Mouse (Mus musculus) thymus, postnatal 4 days (tissue): ENCODE measurements around the gene Prdm5.

Source experiments
- DNase-seq: peaks from one replicate; pipeline ENCODE4 v3.0.0; 2021

Gene Prdm5

DNA sequence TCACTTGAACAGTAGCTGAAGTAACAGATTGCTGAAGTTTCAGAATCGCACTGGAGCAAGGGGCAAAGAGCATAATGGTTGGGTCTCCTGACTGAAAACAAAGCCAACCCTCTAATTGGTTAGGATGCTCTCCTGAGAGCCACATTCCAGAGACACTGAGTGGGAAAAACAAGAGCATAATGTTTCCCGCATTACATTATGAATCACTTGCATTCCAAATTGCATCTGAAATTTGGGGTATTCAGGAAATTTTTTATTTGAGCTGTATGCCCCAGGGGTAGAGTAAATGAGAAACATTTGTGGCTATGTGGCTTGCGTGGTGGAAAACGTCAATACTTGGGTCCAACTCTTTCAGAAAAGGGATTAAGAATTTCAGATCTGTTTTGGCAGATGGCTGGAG is 55.2 kb downstream of the Prdm5 start:
- no peak for DNase-seq

DNA sequence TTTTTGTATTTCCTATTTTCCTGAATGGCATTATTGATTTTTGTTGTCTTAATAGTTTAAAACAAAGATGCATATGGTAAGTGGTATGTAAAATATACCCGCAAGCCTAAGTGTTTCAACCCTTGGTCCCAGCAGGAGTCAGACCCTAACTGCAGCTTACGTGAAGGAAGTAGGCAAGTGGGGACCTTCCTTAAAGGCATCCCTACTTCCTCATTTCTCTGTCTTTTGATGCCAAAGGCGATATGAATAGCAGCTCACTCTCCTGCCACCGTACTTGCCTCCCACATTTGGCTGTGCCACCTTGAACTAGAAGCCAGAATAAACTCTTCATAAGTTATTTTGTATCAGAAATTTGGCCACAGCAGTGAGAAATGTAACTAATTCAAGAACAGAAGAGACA is 63.8 kb downstream of the Prdm5 start:
- DNase-seq, result no peak

GRCm38 (mm10) chr6:65849127-65849526 is 70.3 kb downstream of the Prdm5 start:
- no peak for DNase-seq

DNA sequence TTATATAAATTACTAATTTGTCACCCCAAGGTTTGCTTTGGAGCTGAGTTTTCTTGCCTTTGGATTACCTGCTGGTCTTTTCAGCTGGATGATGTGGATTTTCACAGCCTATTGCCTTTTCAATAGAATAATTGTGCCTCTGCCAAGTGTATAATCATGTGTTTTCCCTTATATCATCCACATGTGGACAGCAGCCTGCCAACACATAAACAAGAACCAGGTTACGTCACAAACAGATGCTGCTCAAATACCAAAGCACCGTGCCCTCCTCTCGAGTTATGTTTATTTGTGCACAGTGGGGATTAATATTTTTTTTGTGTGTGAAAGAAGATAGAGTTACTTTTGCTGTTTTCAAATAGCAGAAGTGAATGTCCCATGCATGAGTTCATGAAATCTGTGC is 70.9 kb downstream of the Prdm5 start:
- no peak for DNase-seq

DNA sequence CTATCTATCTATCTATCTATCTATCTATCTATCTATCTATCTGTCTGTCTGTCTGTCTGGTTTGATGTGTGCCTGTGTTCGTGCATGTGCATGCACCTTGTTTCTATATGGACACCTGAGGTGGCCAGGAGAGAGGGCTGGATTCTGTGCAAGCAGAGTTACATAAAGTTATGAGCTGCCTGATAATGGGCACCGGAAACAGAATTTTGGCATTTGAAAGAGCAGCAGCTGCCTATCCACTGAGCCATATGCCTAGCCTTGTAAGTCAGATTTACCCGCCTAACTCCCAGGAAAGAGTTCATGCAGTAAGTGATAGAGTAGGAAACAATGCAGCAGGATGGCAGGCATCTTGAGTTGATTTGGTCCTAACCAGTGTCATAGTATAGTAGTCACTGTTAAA is 71.4 kb downstream of the Prdm5 start:
- DNase-seq, result no peak

DNA sequence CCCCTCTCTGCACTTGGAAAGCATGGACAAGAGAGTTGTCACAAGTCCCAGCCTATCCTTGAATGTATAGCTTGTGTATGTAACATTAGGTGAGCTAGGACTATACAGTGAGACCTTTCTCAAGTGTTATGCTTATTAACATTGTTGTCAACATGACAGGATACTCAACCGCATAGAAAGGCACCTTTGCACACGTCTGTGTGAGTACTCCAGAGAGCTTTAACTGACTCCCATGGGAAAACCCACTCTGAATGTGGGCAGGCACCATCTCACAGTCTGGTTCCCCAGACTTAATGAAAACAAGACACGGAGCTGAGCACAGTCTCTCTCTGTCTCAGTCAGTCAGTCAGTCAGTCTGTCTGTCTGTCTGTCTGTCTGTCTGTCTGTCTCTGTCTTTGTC is 75.2 kb downstream of the Prdm5 start:
- no peak for DNase-seq

GRCm38 (mm10) chr6:65854585-65854984 is 75.8 kb downstream of the Prdm5 start:
- no peak for DNase-seq

DNA sequence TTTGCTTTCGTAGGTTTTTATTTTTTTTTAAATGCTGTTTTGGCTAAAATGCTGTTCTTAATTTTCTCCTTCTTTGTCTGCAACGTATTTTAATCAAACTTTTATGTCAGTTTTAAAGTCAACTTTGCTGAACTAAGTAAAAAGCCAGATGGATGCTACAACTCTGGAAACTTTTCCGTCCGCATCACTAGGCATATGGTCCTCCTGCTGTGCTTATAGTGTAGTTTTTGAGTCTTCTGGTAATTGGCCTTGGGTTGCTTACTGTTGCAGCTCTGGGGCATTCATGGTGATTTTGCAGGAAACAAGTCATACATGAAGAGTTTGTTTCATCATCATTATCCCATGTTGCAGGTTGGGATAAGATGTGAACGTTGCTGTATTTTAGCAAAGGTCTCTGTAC is 81.8 kb downstream of the Prdm5 start:
- DNase-seq, result no peak

DNA sequence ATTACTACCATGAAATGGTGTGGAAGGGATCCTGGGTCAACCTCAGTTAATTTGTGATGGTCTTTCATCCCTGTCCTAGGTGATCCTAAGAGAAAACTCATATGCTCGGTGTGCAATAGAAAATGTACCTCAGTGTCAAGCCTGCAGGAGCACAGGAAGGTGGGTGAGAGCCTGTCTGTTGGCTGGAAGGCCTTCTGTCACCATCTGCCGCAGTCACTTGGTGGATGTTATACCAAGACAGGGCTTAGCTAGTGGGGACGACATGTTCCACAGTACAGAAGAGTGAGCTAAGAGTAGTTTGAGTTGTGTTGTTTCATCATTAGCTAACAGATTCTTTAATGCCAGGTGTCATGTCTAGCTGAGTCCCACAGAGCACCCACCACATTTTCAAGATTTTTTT is 84.0 kb downstream of the Prdm5 start:
- no peak for DNase-seq

DNA sequence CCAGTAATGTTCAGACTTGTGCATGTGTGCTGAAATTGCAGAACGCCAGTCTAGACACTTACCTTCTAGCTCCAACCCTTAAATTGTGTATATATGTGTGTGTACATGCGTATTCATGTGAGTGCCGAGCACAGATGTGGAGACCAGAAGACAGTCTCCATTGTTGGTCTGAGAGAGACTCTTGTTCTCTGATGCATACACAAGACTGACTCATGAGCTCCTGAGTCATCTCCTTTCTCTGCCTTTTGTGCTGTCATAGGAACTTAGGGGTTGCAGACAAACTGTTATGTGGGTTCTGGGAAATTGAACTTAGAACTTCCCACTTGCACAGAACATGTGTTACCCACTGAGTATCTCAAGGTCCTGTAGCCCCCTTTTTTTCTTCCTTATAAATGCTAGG is 85.4 kb downstream of the Prdm5 start:
- no peak for DNase-seq

DNA sequence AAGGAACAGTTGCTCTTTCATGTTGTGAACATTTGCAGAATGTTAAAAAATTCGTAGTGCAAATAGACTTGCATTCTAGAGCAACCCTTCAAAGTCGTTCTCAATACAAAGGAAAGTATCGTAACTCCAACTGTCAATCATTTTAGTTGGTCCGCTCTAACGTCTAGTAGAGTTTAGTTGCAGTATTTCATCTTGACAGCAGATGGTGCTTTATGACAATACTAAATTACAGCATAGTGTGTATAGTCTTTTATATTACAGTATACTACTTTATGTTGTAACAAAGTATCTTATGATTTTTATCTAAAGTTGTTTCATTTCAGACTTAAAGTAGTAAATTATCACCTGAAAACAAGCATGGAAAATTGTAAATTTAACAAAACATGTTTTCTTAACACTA is 86.1 kb downstream of the Prdm5 start:
- no peak for DNase-seq

DNA sequence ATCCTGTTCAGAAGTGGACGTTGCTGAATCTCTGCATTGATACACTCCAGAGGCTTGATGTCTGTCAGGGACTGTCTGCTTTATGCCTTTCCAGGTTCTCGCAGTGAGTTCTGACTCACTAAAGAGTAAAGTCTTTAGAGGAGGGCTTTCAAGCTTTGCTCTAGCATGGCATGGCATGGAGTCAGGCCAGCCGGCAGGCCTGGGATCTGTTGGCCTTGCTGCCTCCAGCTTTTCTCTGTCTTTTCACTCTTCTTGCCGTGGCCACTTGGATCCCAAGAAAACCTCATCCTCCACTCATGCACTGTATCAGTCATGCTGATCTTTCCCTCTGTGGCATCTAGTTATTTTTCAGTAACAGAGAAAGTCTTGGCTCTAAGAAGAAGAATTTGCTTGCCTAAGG is 87.1 kb downstream of the Prdm5 start:
- DNase-seq, result no peak

GRCm38 (mm10) chr6:65871754-65872278 is 93.0 kb downstream of the Prdm5 start:
- DNase-seq, result no peak

GRCm38 (mm10) chr6:65878300-65878699 is 99.5 kb downstream of the Prdm5 start:
- DNase-seq, result no peak

- no peak for DNase-seq
Measured at GRCm38 (mm10) chr6:65888835-65889234, 110.0 kb downstream of the Prdm5 start.

- no peak for DNase-seq
Measured at GRCm38 (mm10) chr6:65892045-65892660, 113.4 kb downstream of the Prdm5 start.

DNA sequence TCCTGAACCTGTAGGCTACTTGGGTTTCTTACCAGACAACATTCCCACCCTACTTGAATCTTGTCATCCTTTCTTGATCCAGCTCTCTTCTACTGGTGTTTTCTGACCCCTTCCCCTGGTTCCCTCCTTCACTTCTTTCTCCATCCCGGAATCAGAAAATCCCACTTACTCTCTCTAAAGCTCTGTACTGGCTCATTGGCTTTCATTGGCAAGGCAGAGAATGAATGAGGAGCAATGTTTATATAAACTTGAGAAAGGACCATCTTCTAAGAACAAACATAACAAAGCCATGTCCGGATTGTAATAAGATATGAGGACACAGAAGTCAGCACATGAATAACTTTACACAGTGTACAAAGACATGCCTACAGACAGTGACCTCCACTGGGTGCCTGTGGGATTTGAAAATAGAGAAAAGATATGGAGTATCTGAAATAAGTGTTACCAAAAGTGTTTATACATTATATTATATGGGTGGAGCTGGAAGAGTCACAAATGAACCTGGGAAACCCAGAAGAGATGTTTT is 127.9 kb downstream of the Prdm5 start:
- no peak for DNase-seq

- DNase-seq, result no peak
Measured at GRCm38 (mm10) chr6:65915421-65915820, 136.6 kb downstream of the Prdm5 start.

GRCm38 (mm10) chr6:65921703-65922102 is 142.9 kb downstream of the Prdm5 start:
- DNase-seq, result no peak

DNA sequence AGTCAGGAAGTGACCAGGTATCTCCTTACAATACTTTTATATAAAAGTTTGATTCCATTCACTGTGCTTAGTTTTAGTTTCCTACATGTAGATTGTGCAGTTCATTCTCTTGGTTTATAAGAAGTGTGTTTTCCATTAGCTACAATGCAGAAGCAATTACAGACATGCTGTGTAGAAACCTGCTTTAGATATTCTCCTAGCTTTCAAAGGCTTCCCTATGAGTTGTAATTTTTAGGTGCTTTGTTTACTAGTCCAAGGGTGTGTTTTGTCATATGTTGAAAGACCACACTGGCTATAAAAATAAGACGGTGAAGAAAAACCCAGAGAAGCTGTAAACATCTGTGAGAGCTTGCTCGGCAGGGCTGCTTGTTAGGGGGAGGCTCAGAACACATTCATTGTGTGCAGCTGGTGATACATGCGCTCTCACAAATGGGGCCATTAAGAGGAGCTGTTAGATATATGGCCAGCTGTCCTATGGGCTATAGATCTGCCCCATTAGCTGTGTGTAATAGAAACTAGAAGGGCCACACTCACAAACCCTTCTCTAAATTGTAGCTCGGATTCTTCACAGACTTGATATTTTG is 144.8 kb downstream of the Prdm5 start:
- no peak for DNase-seq

DNA sequence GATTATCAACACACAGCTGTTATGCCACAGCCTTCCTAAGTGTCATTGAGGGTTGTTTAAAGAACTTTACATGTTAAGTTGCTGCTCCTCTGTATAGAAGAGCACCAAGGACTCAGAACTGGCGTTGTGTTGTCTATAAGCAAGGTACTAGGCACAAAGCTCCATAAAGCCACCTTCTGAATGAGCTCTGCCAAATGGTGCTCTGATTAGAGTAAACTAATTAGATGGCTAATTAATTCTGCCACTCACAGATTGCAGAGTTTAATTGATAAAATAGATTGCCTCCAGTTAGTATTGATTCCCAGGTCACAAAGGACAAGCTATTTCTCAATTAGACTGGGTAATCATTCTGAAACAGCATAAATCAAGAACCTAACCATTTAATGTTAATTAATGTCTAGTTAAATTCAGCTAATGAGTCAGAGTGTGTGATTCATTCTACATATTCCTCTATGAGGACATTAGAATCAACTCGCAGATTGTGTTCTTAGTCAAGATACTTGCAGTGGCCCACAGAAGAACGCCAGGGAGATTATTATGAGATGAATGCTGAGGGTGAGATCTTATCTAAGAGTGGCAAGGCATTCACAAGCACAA is 147.0 kb downstream of the Prdm5 start:
- no peak for DNase-seq

GRCm38 (mm10) chr6:65930523-65930922 is 151.7 kb downstream of the Prdm5 start:
- DNase-seq, result no peak

GRCm38 (mm10) chr6:65932776-65933175 is 154.0 kb downstream of the Prdm5 start:
- DNase-seq, result no peak

- DNase-seq, result no peak
Measured at GRCm38 (mm10) chr6:65933177-65933576, 154.4 kb downstream of the Prdm5 start.
